Mouse (Mus musculus) urinary bladder, postnatal 10 days (tissue): ENCODE measurements around the gene Agap1.

Source experiments
- DNase-seq: peaks from one replicate; pipeline ENCODE4 v3.0.0; 2022; ENCODE audit warnings: low spot score

The Agap1 gene

GRCm38 (mm10) chr1:89544094-89544493, 89.5 kb downstream of the Agap1 start:
- DNase-seq = no peak

- no peak for DNase-seq
Measured at GRCm38 (mm10) chr1:89545099-89545498, 90.5 kb downstream of the Agap1 start.

GRCm38 (mm10) chr1:89547525-89548504, 93.2 kb downstream of the Agap1 start:
- DNase-seq = no peak

GRCm38 (mm10) chr1:89550061-89550869, 95.7 kb downstream of the Agap1 start:
- DNase-seq = no peak

GRCm38 (mm10) chr1:89552470-89552869, 97.9 kb downstream of the Agap1 start:
- no peak for DNase-seq

- no peak for DNase-seq
Measured at GRCm38 (mm10) chr1:89553791-89554190, 99.2 kb downstream of the Agap1 start.

- no peak for DNase-seq
Measured at GRCm38 (mm10) chr1:89554969-89555856, 100.6 kb downstream of the Agap1 start.

GRCm38 (mm10) chr1:89556006-89556405, 101.4 kb downstream of the Agap1 start:
- DNase-seq = no peak

- no peak for DNase-seq
Measured at GRCm38 (mm10) chr1:89557401-89557800, 102.8 kb downstream of the Agap1 start.

- DNase-seq = no peak
Measured at GRCm38 (mm10) chr1:89558080-89558479, 103.5 kb downstream of the Agap1 start.

- no peak for DNase-seq
Measured at GRCm38 (mm10) chr1:89563399-89563798, 108.8 kb downstream of the Agap1 start.

- no peak for DNase-seq
Measured at GRCm38 (mm10) chr1:89566578-89567488, 112.2 kb downstream of the Agap1 start.

- DNase-seq = no peak
Measured at GRCm38 (mm10) chr1:89568546-89569405, 114.2 kb downstream of the Agap1 start.

- DNase-seq = no peak
Measured at GRCm38 (mm10) chr1:89570522-89571299, 116.1 kb downstream of the Agap1 start.

GRCm38 (mm10) chr1:89573486-89573885, 118.9 kb downstream of the Agap1 start:
- DNase-seq = no peak

- DNase-seq = no peak
Measured at GRCm38 (mm10) chr1:89574941-89575890, 120.6 kb downstream of the Agap1 start.

- no peak for DNase-seq
Measured at GRCm38 (mm10) chr1:89576174-89576890, 121.7 kb downstream of the Agap1 start.
